Mouse (Mus musculus) heart, embryonic 16.5 days (tissue): ENCODE measurements around the gene Acadsb. TPM values are rescaled to one million over a fixed set of nuclear protein-coding genes. Genes with fewer than 3 reads are reported as not detected.
"Not testable (repeated sequence)": the region's sequence is repeated elsewhere in the genome, so short reads cannot be mapped to it uniquely, and the experiment has no call there.

Experiments used
- ATAC-seq: fragments of 200-750 bp; cut with Nextera tagmentation; replicated peaks from 2 replicates; pipeline ENCODE4 v1.8.0; 2017; ENCODE audit warnings: moderate number of reproducible peaks; ENCODE audit not compliant: insufficient read depth, low FRiP score; ENCODE audit errors: extremely low read depth
- H3K27ac ChIP-seq: fragments of 300-500 bp; sonication (generic); 2 replicates; pipeline ENCODE4 v1.5.1; 2014; ENCODE audit warnings: mild to moderate bottlenecking, low read length, control low read depth, moderate library complexity
- H3K27me3 ChIP-seq: fragments of 300-500 bp; sonication (generic); 2 replicates; pipeline ENCODE4 v1.6.1; 2014; ENCODE audit warnings: low read length, mixed read lengths; ENCODE audit not compliant: control insufficient read depth, insufficient read depth
- H3K36me3 ChIP-seq: fragments of 300-500 bp; sonication (generic); 2 replicates; pipeline ENCODE4 v1.6.1; 2014; ENCODE audit not compliant: control insufficient read depth, insufficient read depth
- H3K4me1 ChIP-seq: fragments of 300-500 bp; sonication (generic); 2 replicates; pipeline ENCODE4 v1.6.1; 2014; ENCODE audit warnings: low read length, mixed read lengths; ENCODE audit not compliant: control insufficient read depth, insufficient read depth
- H3K4me2 ChIP-seq: fragments of 300-500 bp; sonication (generic); 2 replicates; pipeline ENCODE4 v1.6.1; 2014; ENCODE audit warnings: low read depth, mild to moderate bottlenecking, control low read depth, low read length
- H3K4me3 ChIP-seq: fragments of 300-500 bp; sonication (generic); 2 replicates; pipeline ENCODE4 v1.5.1; 2014; ENCODE audit warnings: mild to moderate bottlenecking, control low read depth, low read length
- H3K9ac ChIP-seq: fragments of 300-500 bp; sonication (generic); 2 replicates; pipeline ENCODE4 v1.6.1; 2014; ENCODE audit warnings: low read length, control low read depth
- H3K9me3 ChIP-seq: fragments of 300-500 bp; sonication (generic); replicated peaks from 2 replicates; pipeline ENCODE4 v1.6.1; 2016; ENCODE audit warnings: low read length; ENCODE audit not compliant: control insufficient read depth
- WGBS: fragments of 180-500 bp; shearing (Covaris S2); extraction: QIAGEN DNeasy Blood & Tissue Kit; methylation state at CpG from one replicate; pipeline ENCODE4 v1.1.7; 2014; 5-methylcytosine and 5-hydroxymethylcytosine counted together
- polyA plus RNA-seq: library from polyadenylated mRNA; unstranded; fragments of >200 nt; fragmentation: Nextera tagmentation; extraction: Ambion mirVana; gene quantifications from 2 replicates; pipeline ENCODE4 v1.2.1, GENCODE M21; 2015

Gene Acadsb
- polyA plus RNA-seq, 1 experiment from 2014 or later: 105 TPM

DNA sequence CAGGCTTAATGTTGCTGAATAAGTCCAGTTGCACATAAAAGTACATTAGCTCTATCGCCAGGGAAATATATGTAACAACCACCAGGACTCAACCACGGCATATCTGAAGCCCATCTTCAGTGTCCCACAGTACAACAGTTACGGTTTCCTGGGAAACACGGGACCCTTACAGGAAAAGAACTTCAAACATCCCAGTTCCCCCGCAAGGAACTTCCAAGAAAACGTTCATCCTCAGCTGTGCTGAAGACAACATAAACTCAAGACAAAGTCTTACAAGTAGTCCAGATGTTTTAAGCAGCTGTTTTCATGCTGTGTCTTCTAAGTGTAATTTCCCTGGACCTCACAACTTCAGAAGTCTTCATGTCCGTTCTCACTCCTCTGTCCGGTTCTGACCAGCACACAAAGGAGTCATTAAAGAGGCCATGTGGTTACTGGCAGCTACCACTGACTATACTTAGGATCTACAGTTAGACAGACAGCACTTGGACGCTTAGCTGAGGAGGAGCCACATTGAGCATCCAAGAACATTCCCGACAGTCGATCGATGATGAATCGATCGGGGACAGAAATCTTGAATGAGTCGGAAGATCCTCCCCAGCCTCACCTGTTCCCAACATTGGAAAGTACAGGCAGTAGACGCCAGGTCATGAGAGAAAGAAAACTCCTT is 947 bp upstream of the Acadsb start:
- no peak overlapping the region for H3K27ac ChIP-seq
- no peak for ATAC-seq
- peak overlapping the region; percentile 76 for H3K4me3 ChIP-seq
- H3K36me3 ChIP-seq: no peaks in the 10 kb centered on the region
- peaks cover 9% of the 10 kb centered on the region for H3K4me1 ChIP-seq
- WGBS: 8% methylated on average over 16 of the region's 16 CpGs
- no peaks in the 10 kb centered on the region for H3K9me3 ChIP-seq
- peak overlapping the region; percentile 62 for H3K4me2 ChIP-seq
- no peaks in the 10 kb centered on the region for H3K27me3 ChIP-seq
- peak overlapping the region; percentile 86 for H3K9ac ChIP-seq

DNA sequence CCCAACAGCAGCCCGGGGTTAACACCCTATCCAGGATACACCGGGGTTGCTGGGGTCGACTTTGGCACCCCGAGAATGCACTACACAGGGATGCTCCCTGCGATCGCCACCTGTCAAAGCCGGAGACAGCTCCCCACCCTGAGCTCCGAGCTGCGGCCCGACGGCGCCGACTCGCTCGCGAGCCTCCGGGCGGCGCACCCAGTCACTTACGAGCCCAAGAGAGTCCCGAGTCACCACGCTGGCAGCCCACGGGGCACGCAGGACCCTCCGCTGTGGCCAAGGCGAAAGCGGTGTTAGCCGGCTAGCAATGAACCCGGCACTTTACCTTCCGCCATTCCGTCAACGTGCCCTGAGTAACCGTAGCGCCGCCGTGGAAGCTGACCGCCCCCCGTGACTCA is 414 bp upstream of the Acadsb start:
- H3K4me2 ChIP-seq: peak overlapping the region; percentile 62
- no peaks in the 10 kb centered on the region for H3K9me3 ChIP-seq
- H3K36me3 ChIP-seq: no peaks in the 10 kb centered on the region
- no peaks in the 10 kb centered on the region for H3K27me3 ChIP-seq
- H3K4me3 ChIP-seq: peak overlapping the region; percentile 76
- under 1% methylated on average over 38 of the region's 38 CpGs for WGBS
- peak; percentile 33 for ATAC-seq
- peak overlapping the region; percentile 64 for H3K27ac ChIP-seq
- H3K9ac ChIP-seq: peak overlapping the region; percentile 86
- peaks cover 9% of the 10 kb centered on the region for H3K4me1 ChIP-seq

DNA sequence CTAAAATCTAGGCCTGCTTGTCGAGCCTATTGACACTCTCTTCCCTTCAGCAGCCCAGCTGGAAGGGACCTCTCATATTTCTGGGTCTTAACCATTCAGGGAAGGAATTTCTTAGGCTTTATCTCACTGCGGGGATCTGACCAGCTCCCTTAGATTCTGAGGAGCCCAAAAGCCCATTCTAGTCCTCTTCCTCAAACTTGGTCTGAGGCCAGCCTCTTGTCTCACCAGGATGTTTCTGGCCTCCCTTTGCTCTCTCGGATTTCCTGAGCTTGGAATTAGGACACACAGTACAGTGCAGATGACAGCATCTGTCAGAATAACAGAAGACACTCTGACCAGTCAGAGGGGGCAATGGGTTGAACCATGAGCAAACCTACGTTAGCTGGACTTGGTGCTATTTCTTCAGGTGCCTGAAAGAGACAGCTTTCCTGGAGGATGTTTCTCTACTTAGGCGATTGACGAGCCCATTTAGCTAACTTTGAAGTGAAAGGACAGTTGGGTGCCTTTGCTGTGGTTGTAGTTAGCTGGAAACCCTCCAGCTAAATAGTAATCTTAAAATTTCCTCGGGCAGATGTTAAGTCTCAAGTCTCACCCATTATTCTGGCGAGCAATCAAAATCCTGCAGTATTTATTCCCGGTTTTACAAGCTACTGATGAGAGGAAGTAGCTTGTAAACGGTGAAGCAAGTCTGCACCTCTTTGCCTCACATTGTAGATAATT is 980 bp downstream of the Acadsb start:
- H3K4me1 ChIP-seq: peaks cover 9% of the 10 kb centered on the region
- H3K9ac ChIP-seq: peak overlapping the region; percentile 94
- no peaks in the 10 kb centered on the region for H3K9me3 ChIP-seq
- no peak for ATAC-seq
- H3K36me3 ChIP-seq: no peaks in the 10 kb centered on the region
- peak overlapping the region; percentile 62 for H3K4me2 ChIP-seq
- H3K4me3 ChIP-seq: peak overlapping the region; percentile 76
- peak overlapping the region; percentile 70; the same call in 1 of the 2 replicates for H3K27ac ChIP-seq
- 39% methylated on average over 10 of the region's 10 CpGs for WGBS
- H3K27me3 ChIP-seq: no peaks in the 10 kb centered on the region

DNA sequence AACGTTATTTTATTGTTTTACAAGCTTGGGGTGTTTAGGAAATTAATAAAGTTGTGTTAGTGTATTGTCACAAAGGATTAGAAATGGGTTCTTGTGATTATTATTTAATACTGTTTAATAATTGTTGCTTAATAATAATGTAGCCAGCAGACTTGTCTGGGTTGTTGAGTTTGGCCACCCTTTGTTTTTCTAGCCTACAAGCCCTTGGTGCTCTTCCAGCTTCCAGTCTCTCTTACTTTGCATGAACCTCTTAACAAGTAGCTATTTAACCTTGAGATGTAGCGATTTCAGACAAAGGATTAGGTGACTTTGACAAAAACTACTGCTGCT is 1.5 kb downstream of the Acadsb start:
- Histone ChIP-seq H3K4me3 (no peak overlapping the region), H3K4me2 (peak overlapping the region; percentile 62), H3K9ac (no peak overlapping the region), H3K27ac (no peak overlapping the region), H3K4me1 (peaks cover 9% of the 10 kb centered on the region), H3K9me3 (no peaks in the 10 kb centered on the region), H3K36me3 (no peaks in the 10 kb centered on the region), H3K27me3 (no peaks in the 10 kb centered on the region)
- 52% methylated on average over 2 of the region's 2 CpGs for WGBS
- no peak for ATAC-seq

DNA sequence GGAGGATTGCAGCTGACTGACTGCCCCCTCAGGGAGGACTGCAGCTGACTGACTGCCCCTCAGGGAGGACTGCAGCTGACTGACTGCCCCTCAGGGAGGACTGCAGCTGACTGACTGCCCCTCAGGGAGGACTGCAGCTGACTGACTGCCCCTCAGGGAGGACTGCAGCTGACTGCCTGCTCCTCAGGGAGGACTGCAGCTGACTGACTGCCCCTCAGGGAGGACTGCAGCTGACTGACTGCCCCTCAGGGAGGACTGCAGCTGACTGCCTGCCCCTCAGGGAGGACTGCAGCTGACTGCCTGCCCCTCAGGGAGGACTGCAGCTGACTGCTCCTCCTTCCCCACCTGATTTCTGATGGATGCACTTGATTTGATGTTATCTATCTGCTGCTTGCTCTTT is 6.3 kb downstream of the Acadsb start:
- not testable (repeated sequence) for ATAC-seq, H3K4me1 ChIP-seq, H3K36me3 ChIP-seq, H3K9ac ChIP-seq, H3K27ac ChIP-seq, H3K27me3 ChIP-seq, H3K4me2 ChIP-seq, H3K4me3 ChIP-seq, H3K9me3 ChIP-seq

DNA sequence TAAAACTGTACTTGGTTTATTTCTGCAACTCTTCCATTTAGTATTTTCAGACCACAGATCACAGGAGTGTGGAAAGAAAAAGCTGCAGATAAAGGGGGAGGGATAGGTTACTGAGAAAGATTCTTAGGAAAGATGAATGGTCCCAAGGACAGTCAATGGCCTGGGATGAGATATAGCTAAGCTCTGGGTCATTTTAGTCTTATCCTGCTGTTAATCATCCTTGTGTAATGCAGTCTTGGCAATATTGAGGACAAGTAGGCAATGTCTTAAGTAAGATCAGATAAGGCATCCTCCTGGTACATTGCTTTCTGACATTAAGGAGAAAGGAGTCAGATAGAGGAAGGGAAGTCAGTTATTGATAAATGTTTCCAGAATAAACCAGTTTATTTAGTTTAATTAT is 7.2 kb downstream of the Acadsb start:
- no peaks in the 10 kb centered on the region for H3K36me3 ChIP-seq
- H3K27me3 ChIP-seq: no peaks in the 10 kb centered on the region
- no peak overlapping the region for H3K27ac ChIP-seq
- ATAC-seq: no peak
- no peak overlapping the region for H3K4me2 ChIP-seq
- H3K9ac ChIP-seq: no peak overlapping the region
- H3K4me3 ChIP-seq: no peak overlapping the region
- no peaks in the 10 kb centered on the region for H3K4me1 ChIP-seq
- H3K9me3 ChIP-seq: no peaks in the 10 kb centered on the region

DNA sequence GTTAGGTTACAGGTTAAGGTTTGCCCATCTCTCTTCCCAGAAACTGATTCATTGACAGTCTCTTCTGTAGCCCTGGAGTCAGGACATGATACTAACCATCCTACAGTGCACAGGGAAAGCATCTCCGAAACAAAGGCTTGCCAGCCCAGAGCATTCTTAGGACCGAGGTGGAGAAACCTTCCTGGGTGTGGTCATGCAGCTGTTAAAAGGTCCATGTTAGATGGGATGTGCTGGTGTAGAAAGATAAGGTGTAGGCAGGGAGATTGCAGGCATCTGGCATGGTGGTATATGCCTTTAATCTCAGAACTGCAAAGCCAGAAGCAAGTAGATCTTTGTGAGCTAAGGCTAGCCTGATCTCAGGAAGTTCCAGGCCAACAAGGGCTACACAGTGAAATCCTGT is 14.5 kb downstream of the Acadsb start:
- no peak overlapping the region for H3K4me3 ChIP-seq
- no peak overlapping the region for H3K9ac ChIP-seq
- no peak for ATAC-seq
- no peak overlapping the region for H3K4me2 ChIP-seq
- H3K36me3 ChIP-seq: peaks cover 11% of the 10 kb centered on the region; the same call in 1 of the 2 replicates
- no peaks in the 10 kb centered on the region for H3K27me3 ChIP-seq
- no peaks in the 10 kb centered on the region for H3K4me1 ChIP-seq
- 69% methylated on average over 2 of the region's 2 CpGs for WGBS
- no peak overlapping the region for H3K27ac ChIP-seq
- H3K9me3 ChIP-seq: 0 out of 2 replicates have a peak, but pooled peaks cover 3% of the 10 kb centered on the region

DNA sequence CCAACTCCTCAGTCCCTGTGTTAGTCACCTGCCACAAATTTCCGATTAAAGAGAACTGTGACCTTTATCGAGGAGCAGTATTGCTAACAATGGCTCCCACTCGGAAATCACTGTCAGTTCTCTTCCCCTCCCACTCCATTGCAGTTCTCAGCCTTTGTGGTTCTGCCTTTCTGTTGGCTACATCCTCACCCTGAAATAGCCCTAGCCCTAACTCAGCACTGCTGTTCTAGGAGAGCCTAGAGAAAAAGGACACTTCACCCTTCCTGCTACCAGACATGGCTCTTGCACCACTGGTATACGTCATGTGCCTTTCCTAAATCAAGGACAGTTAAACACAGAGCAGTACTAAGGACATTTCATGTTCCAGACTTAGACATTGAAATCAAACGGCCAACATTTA is 16.9 kb downstream of the Acadsb start:
- Histone ChIP-seq H3K27ac (no peak overlapping the region), H3K4me1 (no peaks in the 10 kb centered on the region), H3K4me3 (no peak overlapping the region), H3K9ac (no peak overlapping the region), H3K9me3 (0 out of 2 replicates have a peak, but pooled peaks cover 3% of the 10 kb centered on the region), H3K27me3 (no peaks in the 10 kb centered on the region), H3K4me2 (no peak overlapping the region), H3K36me3 (peaks cover 23% of the 10 kb centered on the region)
- no peak for ATAC-seq
- 82% methylated on average over 5 of the region's 5 CpGs for WGBS

DNA sequence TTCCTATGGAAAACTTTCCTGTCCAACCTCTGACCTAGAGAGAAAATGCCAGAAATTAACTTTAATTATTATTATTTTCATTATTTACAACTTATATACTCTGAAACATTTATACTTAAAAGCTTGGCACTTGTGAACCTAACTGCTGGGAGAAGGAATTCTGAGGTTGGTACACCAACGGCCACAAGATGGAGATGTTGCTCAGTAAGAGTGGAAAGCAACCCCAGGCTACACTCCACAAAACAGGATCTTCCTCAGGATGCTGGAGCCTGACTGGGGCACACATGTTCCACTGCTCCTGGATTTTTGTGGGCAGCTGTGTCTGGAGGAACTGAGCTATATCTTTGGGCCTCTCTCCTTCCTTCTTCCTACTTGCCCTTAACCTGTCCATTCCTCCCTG is 21.8 kb downstream of the Acadsb start:
- Histone ChIP-seq H3K36me3 (peaks cover 20% of the 10 kb centered on the region), H3K9ac (no peak overlapping the region), H3K27ac (no peak overlapping the region)

More for the DNA sequence above, 21.8 kb downstream of the Acadsb start:
- no peaks in the 10 kb centered on the region for H3K27me3 ChIP-seq
- no peaks in the 10 kb centered on the region for H3K4me1 ChIP-seq
- no peak for ATAC-seq
- H3K4me3 ChIP-seq: no peak overlapping the region
- H3K4me2 ChIP-seq: no peak overlapping the region
- 33% methylated on average over 1 of the region's 1 CpGs for WGBS
- no peaks in the 10 kb centered on the region for H3K9me3 ChIP-seq
